In the genomic region with DNA sequence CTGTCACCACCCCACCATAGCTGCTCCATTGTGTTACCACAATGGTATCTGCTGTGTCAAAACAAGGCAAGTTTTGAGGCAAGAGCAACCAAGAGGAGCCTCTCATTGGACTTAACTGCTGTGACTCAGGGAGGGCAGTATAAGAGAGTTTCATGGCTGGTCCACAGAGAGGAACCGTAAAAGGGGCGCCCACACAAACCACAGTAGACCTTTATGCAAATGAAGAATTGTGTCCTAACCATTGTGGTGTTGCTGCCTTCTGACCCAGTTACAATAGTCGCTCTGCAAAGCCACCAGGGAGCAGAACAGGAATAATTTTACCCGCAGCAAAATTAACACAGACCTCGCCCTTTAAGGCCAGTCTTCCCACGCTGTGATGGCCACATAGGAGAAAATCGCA, we compare ENCODE assay signal across 22 mouse cellular contexts. TPM values are rescaled to one million over a fixed set of nuclear protein-coding genes. Genes with fewer than 3 reads are reported as not detected.
"Had no signal": no experiment of that assay in that cellular context is flagged by ENCODE, and none has a peak within 500 bp of the region (broad histone marks: within the 10 kb centered on the region; RNA-seq: fewer than 3 reads in every experiment).

No protein-coding gene starts in this region.

- DNase-seq: liver, embryonic 13.5 days; liver, postnatal 0 days; lung, postnatal 10 days; right cerebral cortex, postnatal 14 days; thymus, adult 2 months; thymus, postnatal 25 days; thymus, postnatal 4 days had no signal

- H3K9me3 ChIP-seq: liver, embryonic 13.5 days; liver, embryonic 15.5 days; lung, embryonic 15.5 days; megakaryocyte, embryonic 14.5 days; midbrain, embryonic 13.5 days; midbrain, embryonic 15.5 days; neural tube, embryonic 12.5 days; stomach, embryonic 15.5 days had no signal

- H3K36me3 ChIP-seq: liver, embryonic 13.5 days; liver, embryonic 15.5 days; lung, embryonic 15.5 days; midbrain, embryonic 13.5 days; midbrain, embryonic 15.5 days; neural tube, embryonic 12.5 days; stomach, embryonic 15.5 days had no signal

- ATAC-seq: liver, postnatal 0 days; midbrain, embryonic 13.5 days; midbrain, embryonic 15.5 days had no signal

- H3K9ac ChIP-seq: liver, embryonic 13.5 days; liver, embryonic 15.5 days; liver, postnatal 0 days; lung, embryonic 15.5 days; midbrain, embryonic 13.5 days; midbrain, embryonic 15.5 days; neural tube, embryonic 12.5 days; stomach, embryonic 15.5 days had no signal

- H3K4me2 ChIP-seq: liver, embryonic 11.5 days; liver, embryonic 13.5 days; liver, embryonic 15.5 days; lung, embryonic 15.5 days; midbrain, embryonic 11.5 days; midbrain, embryonic 13.5 days; midbrain, embryonic 15.5 days; neural tube, embryonic 12.5 days; stomach, embryonic 15.5 days had no signal

- H3K27me3 ChIP-seq: liver, embryonic 13.5 days; liver, embryonic 15.5 days; lung, embryonic 15.5 days; megakaryocyte, embryonic 14.5 days; midbrain, embryonic 13.5 days; midbrain, embryonic 15.5 days; neural tube, embryonic 12.5 days; stomach, embryonic 15.5 days had no signal

- H3K4me3 ChIP-seq: liver, embryonic 13.5 days; liver, embryonic 15.5 days; lung, embryonic 15.5 days; megakaryocyte, embryonic 14.5 days; midbrain, embryonic 13.5 days; midbrain, embryonic 15.5 days; neural tube, embryonic 12.5 days; stomach, embryonic 15.5 days had no signal

- H3K4me1 ChIP-seq: liver, embryonic 13.5 days; liver, embryonic 15.5 days; lung, embryonic 15.5 days; megakaryocyte, embryonic 14.5 days; midbrain, embryonic 13.5 days; midbrain, embryonic 15.5 days; neural tube, embryonic 12.5 days; stomach, embryonic 15.5 days had no signal

- H3K27ac ChIP-seq: liver, embryonic 13.5 days; liver, embryonic 15.5 days; lung, embryonic 15.5 days; macrophage; midbrain, embryonic 13.5 days; midbrain, embryonic 15.5 days; neural tube, embryonic 12.5 days; stomach, embryonic 15.5 days; stomach, postnatal 0 days had no signal

RNA-seq across cellular contexts. Expression of a gene that starts 29.2 kb away (rescaled TPM):
- polyA plus RNA-seq: liver, embryonic 11.5 days; liver, embryonic 13.5 days; liver, embryonic 15.5 days; liver, postnatal 0 days; lung, embryonic 15.5 days; macrophage; midbrain, embryonic 11.5 days; midbrain, embryonic 13.5 days; midbrain, embryonic 15.5 days; midbrain, postnatal 0 days; neural tube, embryonic 12.5 days; neural tube, embryonic 14.5 days; spleen, adult 2 months; stomach, embryonic 15.5 days; stomach, postnatal 0 days; thymus, adult 2 months; urinary bladder, adult 2 months had no signal
